In genomic region chr17:47595248-47596161, GRCm38 (mm10) we compare ENCODE assay signal across 8 mouse cellular contexts. TPM values are rescaled to one million over a fixed set of nuclear protein-coding genes. Genes with fewer than 3 reads are reported as not detected.
A peak's percentile ranks its signal among the peaks of the same experiment; 100 is the strongest.
DNase-seq lines count a peak whose midpoint lies in the region; ATAC-seq and TF ChIP-seq lines count a peak whose summit lies in the region.

No protein-coding gene starts in this region.

- peak overlapping the region; percentile 89 for H3K9ac ChIP-seq in embryonic facial prominence, embryonic 11.5 days (replicated peaks; ENCODE audit: low read length)
- peak overlapping the region; percentile 100 for H3K9ac ChIP-seq in heart, embryonic 13.5 days
- peak overlapping the region; percentile 72 for H3K9ac ChIP-seq in kidney, postnatal 0 days (ENCODE audit: low read depth, low read length)

- ATAC-seq in embryonic facial prominence, embryonic 11.5 days (replicated peaks; ENCODE audit: insufficient number of reproducible peaks, low FRiP score, low TSS enrichment, low read depth) = peak; percentile 67
- ATAC-seq in heart, embryonic 13.5 days (ENCODE audit: extremely low read depth, insufficient number of reproducible peaks, low FRiP score, low TSS enrichment) = peak; percentile 54
- ATAC-seq in kidney, postnatal 0 days (replicated peaks; ENCODE audit: low FRiP score, low read depth) = peak; percentile 37

- TF ChIP-seq CTCF in kidney, postnatal 0 days (IDR thresholded peaks at IDR 0.05; ENCODE audit: low read depth) = no peak
- TF ChIP-seq CTCF in spleen, adult 2 months (IDR thresholded peaks at IDR 0.05; ENCODE audit: extremely low read depth, insufficient read depth, insufficient read length, insufficient replicate concordance) = no peak

- H3K27me3 ChIP-seq in embryonic facial prominence, embryonic 11.5 days (ENCODE audit: control insufficient read depth, insufficient read depth, low read length) = no peaks in the 10 kb centered on the region
- no peaks in the 10 kb centered on the region for H3K27me3 ChIP-seq in heart, embryonic 13.5 days (replicated peaks)
- H3K27me3 ChIP-seq in kidney, postnatal 0 days (ENCODE audit: insufficient read depth, low read length) = no peaks in the 10 kb centered on the region
- H3K27me3 ChIP-seq in spleen, adult 2 months (ENCODE audit: control insufficient read depth, insufficient read depth, low read length) = no peaks in the 10 kb centered on the region

- peaks cover 31% of the 10 kb centered on the region for H3K79me2 ChIP-seq in macrophage (ENCODE audit: inconsistent target)

- no peaks in the 10 kb centered on the region for H3K9me3 ChIP-seq in embryonic facial prominence, embryonic 11.5 days (replicated peaks; ENCODE audit: control insufficient read depth, low read length)
- H3K9me3 ChIP-seq in heart, embryonic 13.5 days = no peaks in the 10 kb centered on the region
- H3K9me3 ChIP-seq in kidney, postnatal 0 days (replicated peaks; ENCODE audit: low read length) = no peaks in the 10 kb centered on the region

- peaks cover 6% of the 10 kb centered on the region; the same call in 1 of the 2 replicates for H3K4me1 ChIP-seq in embryonic facial prominence, embryonic 11.5 days (ENCODE audit: control insufficient read depth, insufficient read depth, low read length)
- H3K4me1 ChIP-seq in heart, embryonic 13.5 days = peaks cover 56% of the 10 kb centered on the region
- peaks cover 22% of the 10 kb centered on the region; the same call in 1 of the 2 replicates for H3K4me1 ChIP-seq in kidney, postnatal 0 days (replicated peaks; ENCODE audit: insufficient read depth, low read length)
- H3K4me1 ChIP-seq in spleen, adult 2 months (ENCODE audit: control insufficient read depth, insufficient read depth, insufficient read length) = peaks cover 32% of the 10 kb centered on the region; the same call in 1 of the 2 replicates

- peak overlapping the region; percentile 86 for H3K4me3 ChIP-seq in embryonic facial prominence, embryonic 11.5 days (ENCODE audit: low read depth, low read length)
- H3K4me3 ChIP-seq in heart, embryonic 13.5 days = peak overlapping the region; percentile 89
- peak overlapping the region; percentile 75 for H3K4me3 ChIP-seq in kidney, postnatal 0 days (replicated peaks; ENCODE audit: low read depth, low read length)
- H3K4me3 ChIP-seq in macrophage (ENCODE audit: inconsistent target) = peak overlapping the region; percentile 93
- peak overlapping the region; percentile 85 for H3K4me3 ChIP-seq in spleen, adult 2 months (ENCODE audit: extremely low read depth, insufficient read depth, insufficient read length)

- WGBS in embryonic facial prominence, embryonic 11.5 days = under 1% methylated on average over 20 of the region's 21 CpGs
- 1% methylated on average over 21 of the region's 21 CpGs for WGBS in heart, embryonic 13.5 days
- WGBS in kidney, postnatal 0 days = 2% methylated on average over 21 of the region's 21 CpGs
- WGBS in macrophage (ENCODE audit: missing documents) = 7% methylated on average over 20 of the region's 21 CpGs
- 8% methylated on average over 21 of the region's 21 CpGs for WGBS in spleen, adult 2 months

- H3K27ac ChIP-seq in embryonic facial prominence, embryonic 11.5 days (replicated peaks; ENCODE audit: low read depth, low read length) = peak overlapping the region; percentile 96
- peak overlapping the region; percentile 99 for H3K27ac ChIP-seq in heart, embryonic 13.5 days (replicated peaks)
- peak overlapping the region; percentile 92 for H3K27ac ChIP-seq in kidney, postnatal 0 days
- peak overlapping the region; percentile 79 for H3K27ac ChIP-seq in macrophage
- H3K27ac ChIP-seq in spleen, adult 2 months (ENCODE audit: insufficient read depth, low read length) = peak overlapping the region; percentile 70

- peak overlapping the region; percentile 84 for H3K4me2 ChIP-seq in embryonic facial prominence, embryonic 11.5 days (ENCODE audit: low read depth, low read length)
- H3K4me2 ChIP-seq in heart, embryonic 13.5 days = peak overlapping the region; percentile 97
- H3K4me2 ChIP-seq in kidney, postnatal 0 days (ENCODE audit: low read length) = peak overlapping the region; percentile 65

- H3K36me3 ChIP-seq in embryonic facial prominence, embryonic 11.5 days (replicated peaks; ENCODE audit: control insufficient read depth, insufficient read depth, low read depth, low read length) = peaks cover 2% of the 10 kb centered on the region; the same call in 1 of the 2 replicates
- H3K36me3 ChIP-seq in heart, embryonic 13.5 days = peaks cover 50% of the 10 kb centered on the region
- peaks cover 14% of the 10 kb centered on the region; the same call in 1 of the 2 replicates for H3K36me3 ChIP-seq in kidney, postnatal 0 days (ENCODE audit: insufficient read depth, low read length)
- H3K36me3 ChIP-seq in macrophage (ENCODE audit: inconsistent target) = no peaks in the 10 kb centered on the region
- H3K36me3 ChIP-seq in spleen, adult 2 months (ENCODE audit: control insufficient read depth, insufficient read depth, low read length) = peaks cover 8% of the 10 kb centered on the region

- peak; percentile 99 for DNase-seq in heart, adult 11 months
- no peak for DNase-seq in heart, adult 8-10 months (ENCODE audit: low spot score)
- DNase-seq in embryonic facial prominence, embryonic 11.5 days (ENCODE audit: low spot score) = peak; percentile 89
- peak; percentile 88 for DNase-seq in kidney, postnatal 0 days (ENCODE audit: low spot score)
- no peak for DNase-seq in spleen, adult 2 months (ENCODE audit: low read depth in 1 of 2, low spot score in 2 of 2)
- no peak for DNase-seq in layer of hippocampus, adult 11-12 months (ENCODE audit: low spot score)

- TF ChIP-seq POLR2A in spleen, adult 2 months (IDR thresholded peaks at IDR 0.05; ENCODE audit: low read depth, low read length) = no peak

RNA-seq across cellular contexts. Expression of gene Bysl, which starts 15.8 kb away (rescaled TPM):
- 10 to 100 TPM; 14.2 to 16.9 (median 15.9) TPM for total RNA-seq in heart, adult 8-10 months (2022)
- 30.4 and 31.4 TPM in 2 replicates for polyA plus RNA-seq in embryonic facial prominence, embryonic 11.5 days (2014; fragmentation: Nextera tagmentation; extraction: Ambion mirVana)
- polyA plus RNA-seq in heart, embryonic 13.5 days (2015; fragmentation: Nextera tagmentation; extraction: Ambion mirVana) = 24.1 and 24.8 TPM in 2 replicates
- polyA plus RNA-seq in kidney, postnatal 0 days (2015; fragmentation: Nextera tagmentation; extraction: Ambion mirVana) = 14.7 and 15.7 TPM in 2 replicates
- 1 to 10 TPM in 24 of 26 experiments, under 1 TPM in 2; 0.71 to 5.9 (median 1.9) TPM for total RNA-seq in macrophage (2018; cell fraction: chromatin; rRNA removed)
- 1 to 10 TPM; 3.0 to 7.7 (median 5.6) TPM for total RNA-seq in macrophage (2018; cell fraction: cytosol; rRNA removed)
- 1 to 10 TPM in 25 of 26 experiments, under 1 TPM in 1; 0.96 to 9.3 (median 3.0) TPM for total RNA-seq in macrophage (2018; cell fraction: nucleus; rRNA removed)
- 4.6 to 14.0 TPM (median 5.4 TPM) in 3 replicates for polyA plus RNA-seq in macrophage (2018)
- 5.8 and 7.5 TPM in 2 replicates for polyA plus RNA-seq in spleen, adult 2 months (2012; rRNA removed)

RNA-seq across cellular contexts. Expression of gene Med20, which starts 15.9 kb away (rescaled TPM):
- 10 to 100 TPM; 15.7 to 19.9 (median 18.1) TPM for total RNA-seq in heart, adult 8-10 months (2022)
- 47.1 and 48.0 TPM in 2 replicates for polyA plus RNA-seq in embryonic facial prominence, embryonic 11.5 days (2014; fragmentation: Nextera tagmentation; extraction: Ambion mirVana)
- polyA plus RNA-seq in heart, embryonic 13.5 days (2015; fragmentation: Nextera tagmentation; extraction: Ambion mirVana) = 25.1 and 27.5 TPM in 2 replicates
- 37.6 and 37.9 TPM in 2 replicates for polyA plus RNA-seq in kidney, postnatal 0 days (2015; fragmentation: Nextera tagmentation; extraction: Ambion mirVana)
- total RNA-seq in macrophage (2018; cell fraction: chromatin; rRNA removed) = 100 to 1,000 TPM in 15 of 26 experiments, 10 to 100 TPM in 11; 66.7 to 129 (median 103) TPM
- total RNA-seq in macrophage (2018; cell fraction: cytosol; rRNA removed) = 10 to 100 TPM in 25 of 26 experiments, 1 to 10 TPM in 1; 7.7 to 22.3 (median 17.3) TPM
- 10 to 100 TPM; 37.8 to 68.8 (median 53.4) TPM for total RNA-seq in macrophage (2018; cell fraction: nucleus; rRNA removed)
- polyA plus RNA-seq in macrophage (2018) = 12.7 to 20.9 TPM (median 20.4 TPM) in 3 replicates
- polyA plus RNA-seq in spleen, adult 2 months (2012; rRNA removed) = 18.8 and 20.6 TPM in 2 replicates

RNA-seq across cellular contexts. Expression of gene Gm20517, which starts 15.9 kb away (rescaled TPM):
- 1 to 10 TPM in 3 of 4 experiments, under 1 TPM in 1; 0.35 to 5.1 (median 2.0) TPM for total RNA-seq in heart, adult 8-10 months (2022)
- 0.98 and 1.9 TPM in 2 replicates for polyA plus RNA-seq in embryonic facial prominence, embryonic 11.5 days (2014; fragmentation: Nextera tagmentation; extraction: Ambion mirVana)
- polyA plus RNA-seq in heart, embryonic 13.5 days (2015; fragmentation: Nextera tagmentation; extraction: Ambion mirVana) = 1.2 and 2.1 TPM in 2 replicates
- polyA plus RNA-seq in kidney, postnatal 0 days (2015; fragmentation: Nextera tagmentation; extraction: Ambion mirVana) = 1.5 and 1.8 TPM in 2 replicates
- 10 to 100 TPM in 21 of 26 experiments, 1 to 10 TPM in 5; 6.6 to 33.7 (median 20.1) TPM for total RNA-seq in macrophage (2018; cell fraction: chromatin; rRNA removed)
- total RNA-seq in macrophage (2018; cell fraction: cytosol; rRNA removed) = 1 to 10 TPM in 22 of 26 experiments, under 1 TPM in 4; 0.57 to 2.1 (median 1.3) TPM
- 10 to 100 TPM in 10 of 26 experiments, 1 to 10 TPM in 16; 2.2 to 18.3 (median 7.1) TPM for total RNA-seq in macrophage (2018; cell fraction: nucleus; rRNA removed)
- 1.4 to 3.8 TPM (median 1.4 TPM) in 3 replicates for polyA plus RNA-seq in macrophage (2018)
- polyA plus RNA-seq in spleen, adult 2 months (2012; rRNA removed) = 0.39 and 1.2 TPM in 2 replicates

RNA-seq across cellular contexts. Expression of gene Usp49, which starts 35.0 kb away (rescaled TPM):
- total RNA-seq in heart, adult 8-10 months (2022) = 1 to 10 TPM; 3.4 to 4.6 (median 3.7) TPM
- polyA plus RNA-seq in embryonic facial prominence, embryonic 11.5 days (2014; fragmentation: Nextera tagmentation; extraction: Ambion mirVana) = 4.3 and 5.2 TPM in 2 replicates
- polyA plus RNA-seq in heart, embryonic 13.5 days (2015; fragmentation: Nextera tagmentation; extraction: Ambion mirVana) = 2.6 and 3.3 TPM in 2 replicates
- 2.9 and 4.1 TPM in 2 replicates for polyA plus RNA-seq in kidney, postnatal 0 days (2015; fragmentation: Nextera tagmentation; extraction: Ambion mirVana)
- 10 to 100 TPM in 17 of 26 experiments, 1 to 10 TPM in 9; 6.8 to 24.0 (median 14.7) TPM for total RNA-seq in macrophage (2018; cell fraction: chromatin; rRNA removed)
- total RNA-seq in macrophage (2018; cell fraction: cytosol; rRNA removed) = 1 to 10 TPM in 25 of 26 experiments, under 1 TPM in 1; 0.96 to 4.4 (median 2.4) TPM
- 10 to 100 TPM in 9 of 26 experiments, 1 to 10 TPM in 17; 3.0 to 17.2 (median 8.8) TPM for total RNA-seq in macrophage (2018; cell fraction: nucleus; rRNA removed)
- 2.3 to 3.1 TPM (median 2.7 TPM) in 3 replicates for polyA plus RNA-seq in macrophage (2018)
- 4.5 and 4.6 TPM in 2 replicates for polyA plus RNA-seq in spleen, adult 2 months (2012; rRNA removed)

Comparison
In these comparisons a context has a peak if more than half of its experiments do, and no peak if none do; other contexts are left out.
1. DNase-seq: peak in heart, adult 11 months (single experiment), embryonic facial prominence, embryonic 11.5 days (single experiment) and kidney, postnatal 0 days (single experiment); none in heart, adult 8-10 months (single experiment), spleen, adult 2 months (0 of 2) and layer of hippocampus, adult 11-12 months (single experiment).
2. Peak in every context shown above with its lines, with median percentiles within 50 percentile points of each other: ATAC-seq, H3K27ac ChIP-seq, H3K4me2 ChIP-seq, H3K4me3 ChIP-seq and H3K9ac ChIP-seq.